Mouse (Mus musculus) kidney, postnatal 14 days (tissue): ENCODE data around the gene Bmp7.

Source experiments
- DNase-seq: peaks from one replicate; pipeline ENCODE4 v3.0.0; 2022; ENCODE audit warnings: mixed read lengths

Bmp7 gene

GRCm38 (mm10) chr2:172940003-172940798 lies at the start of gene Bmp7:
TSS of gene Bmp7 (minus strand) at chr2:172940321.
- peak; percentile 89 for DNase-seq

GRCm38 (mm10) chr2:172982776-172983561 lies 42.8 kb upstream of the Bmp7 start:
- peak; percentile 77 for DNase-seq

GRCm38 (mm10) chr2:172979666-172980345 lies 39.7 kb upstream of the Bmp7 start:
- no peak for DNase-seq

- DNase-seq: no peak
Measured at GRCm38 (mm10) chr2:172978131-172978633, 38.1 kb upstream of the Bmp7 start.

- DNase-seq: no peak
Measured at GRCm38 (mm10) chr2:172977409-172978130, 37.4 kb upstream of the Bmp7 start, which contains the start of gene Spo11. TSS of gene Spo11 (plus strand) at chr2:172977700.

GRCm38 (mm10) chr2:172976661-172977238 lies 36.6 kb upstream of the Bmp7 start:
- DNase-seq: no peak

- no peak for DNase-seq
Measured at GRCm38 (mm10) chr2:172975159-172975558, 35.0 kb upstream of the Bmp7 start.

- no peak for DNase-seq
Measured at GRCm38 (mm10) chr2:172974701-172975100, 34.6 kb upstream of the Bmp7 start.

- no peak for DNase-seq
Measured at GRCm38 (mm10) chr2:172973806-172974565, 33.9 kb upstream of the Bmp7 start.

- DNase-seq: no peak
Measured at GRCm38 (mm10) chr2:172971865-172972264, 31.7 kb upstream of the Bmp7 start.

GRCm38 (mm10) chr2:172966480-172966879 lies 26.4 kb upstream of the Bmp7 start:
- no peak for DNase-seq

GRCm38 (mm10) chr2:172965249-172965648 lies 25.1 kb upstream of the Bmp7 start:
- DNase-seq: peak; percentile 73

GRCm38 (mm10) chr2:172961211-172961610 lies 21.1 kb upstream of the Bmp7 start:
- DNase-seq: peak; percentile 70

- DNase-seq: no peak
Measured at GRCm38 (mm10) chr2:172960350-172960749, 20.2 kb upstream of the Bmp7 start.

- no peak for DNase-seq
Measured at GRCm38 (mm10) chr2:172959006-172959768, 19.1 kb upstream of the Bmp7 start.

- no peak for DNase-seq
Measured at GRCm38 (mm10) chr2:172958579-172958978, 18.5 kb upstream of the Bmp7 start.

GRCm38 (mm10) chr2:172951976-172952375 lies 11.9 kb upstream of the Bmp7 start:
- no peak for DNase-seq

- no peak for DNase-seq
Measured at GRCm38 (mm10) chr2:172950722-172951121, 10.6 kb upstream of the Bmp7 start.

GRCm38 (mm10) chr2:172950119-172950676 lies 10.1 kb upstream of the Bmp7 start:
- DNase-seq: no peak

GRCm38 (mm10) chr2:172949051-172949450 lies 8.9 kb upstream of the Bmp7 start:
- DNase-seq: no peak
